Mouse (Mus musculus): ENCODE measurements around the gene Gsta4.
"Not testable (repeated sequence)": the region's sequence is repeated elsewhere in the genome, so short reads cannot be mapped to it uniquely, and the experiment has no call there.

The Gsta4 gene

DNA sequence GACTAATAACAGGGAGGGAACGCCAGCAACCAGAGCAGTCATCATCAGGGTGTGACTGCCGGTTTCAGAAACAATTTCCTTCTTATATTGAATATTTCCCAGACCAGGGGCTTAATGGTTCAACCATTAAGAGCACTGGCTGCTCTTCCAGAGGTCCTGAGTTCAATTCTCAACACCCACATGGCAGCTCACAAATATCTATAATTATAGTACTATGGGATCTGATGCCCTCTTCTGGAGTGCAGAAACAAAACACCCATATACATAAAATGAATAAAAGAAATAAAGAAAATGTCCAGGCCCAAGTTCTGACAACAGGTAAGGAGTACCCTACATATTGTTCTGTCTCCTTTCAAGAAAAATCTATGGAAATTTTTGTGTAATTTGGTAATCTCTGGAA is 3.5 kb upstream of the Gsta4 start:
- no peak for DNase-seq (ENCODE audit: low read depth)

DNA sequence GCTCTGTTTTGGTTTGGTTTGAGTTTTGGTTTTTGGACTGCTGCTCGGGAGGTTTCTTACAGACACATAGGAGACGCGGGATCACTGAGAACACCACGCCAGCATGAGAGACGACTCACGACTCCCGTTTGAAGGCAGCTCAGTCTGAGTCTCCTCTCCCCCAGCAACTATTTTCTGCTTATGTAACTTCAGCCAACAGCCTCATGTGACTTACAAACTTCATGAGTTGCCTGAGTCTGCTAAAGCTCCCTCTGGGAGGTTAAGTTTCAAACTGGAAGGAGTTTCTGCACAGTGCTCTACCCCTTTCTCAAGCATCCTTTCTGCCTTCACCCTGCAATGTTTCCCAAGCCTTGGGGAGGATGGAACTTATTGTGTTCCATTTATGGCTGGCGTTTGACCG is 3.1 kb downstream of the Gsta4 start:
- DNase-seq (ENCODE audit: low read depth): no peak

DNA sequence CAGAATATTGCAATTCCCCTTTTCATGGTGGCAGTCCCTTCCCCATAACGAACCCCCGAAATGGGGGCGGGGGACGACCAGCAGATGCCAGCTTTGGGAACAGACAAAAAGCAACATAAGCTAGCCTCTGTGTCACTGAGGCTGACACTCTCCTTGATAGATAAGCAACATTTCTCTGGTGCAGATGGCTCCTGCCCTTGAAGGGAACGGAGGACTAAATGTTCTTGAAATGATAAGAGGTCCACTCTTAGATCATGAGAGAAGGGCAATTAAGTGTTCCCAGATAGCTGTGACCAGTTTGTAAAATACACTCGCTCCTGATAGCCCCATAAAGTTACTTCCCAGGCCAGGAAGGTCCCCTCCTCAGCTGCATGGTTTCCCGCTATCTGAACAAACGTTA is 6.3 kb downstream of the Gsta4 start:
- peak; percentile 68 for DNase-seq (ENCODE audit: low read depth)

DNA sequence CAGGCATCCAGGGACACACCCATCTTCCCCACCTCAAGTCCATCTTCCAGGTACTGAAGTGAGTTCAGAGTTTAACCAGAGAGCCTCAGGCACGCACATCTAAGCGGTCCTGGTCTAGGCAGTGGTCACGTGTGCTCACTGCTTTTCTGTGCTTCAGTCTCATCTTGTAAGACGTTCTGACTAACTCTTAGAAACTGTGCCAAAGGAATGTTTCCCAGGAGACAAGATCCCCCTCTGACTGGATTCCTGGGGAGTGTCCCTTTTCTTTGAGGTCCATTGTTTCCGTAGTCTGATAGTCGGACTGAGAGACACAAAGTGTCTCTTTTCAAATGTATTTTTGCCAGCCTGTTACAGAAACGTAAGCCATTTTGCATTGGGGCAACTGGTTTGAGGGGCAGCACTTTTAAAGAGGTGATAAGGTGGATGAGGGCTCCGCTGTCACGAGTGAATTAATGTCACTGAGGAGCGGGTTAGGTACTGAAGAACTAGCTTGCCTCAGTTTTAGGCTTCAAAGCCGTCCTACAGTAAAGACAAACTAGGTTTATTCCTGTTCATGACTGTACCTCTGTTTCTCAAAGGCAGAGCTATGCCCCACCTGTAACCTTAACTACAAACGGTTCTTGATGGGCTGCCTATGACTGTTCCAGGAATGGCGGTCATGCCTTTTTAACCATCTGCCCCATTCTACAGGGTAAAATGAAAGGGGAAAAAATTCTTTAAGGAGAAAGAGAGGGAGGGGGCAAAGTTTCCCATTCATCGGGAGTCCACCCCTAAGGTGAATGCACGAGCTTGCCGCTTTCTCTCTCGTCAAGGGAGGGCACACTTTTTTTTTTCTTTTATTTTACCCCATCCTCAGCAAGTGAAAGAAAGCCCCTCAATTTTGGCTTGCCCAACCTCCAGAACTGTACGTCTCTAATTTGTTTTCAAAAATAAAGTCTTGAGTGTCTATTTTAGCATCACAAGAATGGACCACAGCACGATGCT is 8.4 kb downstream of the Gsta4 start:
- no peak for DNase-seq (ENCODE audit: low read depth)

DNA sequence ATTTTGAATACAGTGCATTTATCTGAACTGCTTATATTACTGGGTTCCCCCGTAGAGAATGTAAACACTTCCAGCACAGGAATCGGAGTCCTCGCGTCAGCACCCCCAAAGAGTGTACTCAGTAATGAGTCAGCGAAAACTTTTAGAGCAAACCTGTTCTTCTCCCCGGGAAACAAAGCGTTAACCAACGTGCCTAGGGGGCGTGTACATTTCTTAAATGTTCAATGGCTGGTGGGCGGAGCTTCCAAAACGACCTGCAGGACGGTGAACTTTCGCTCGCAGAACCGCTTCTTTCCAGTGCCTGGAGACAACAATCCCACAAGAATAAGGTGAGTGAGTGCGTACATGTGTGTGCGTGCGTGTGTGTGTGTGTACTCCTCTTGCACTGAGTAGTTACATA is 9.2 kb downstream of the Gsta4 start:
- DNase-seq (ENCODE audit: low read depth): peak; percentile 97

DNA sequence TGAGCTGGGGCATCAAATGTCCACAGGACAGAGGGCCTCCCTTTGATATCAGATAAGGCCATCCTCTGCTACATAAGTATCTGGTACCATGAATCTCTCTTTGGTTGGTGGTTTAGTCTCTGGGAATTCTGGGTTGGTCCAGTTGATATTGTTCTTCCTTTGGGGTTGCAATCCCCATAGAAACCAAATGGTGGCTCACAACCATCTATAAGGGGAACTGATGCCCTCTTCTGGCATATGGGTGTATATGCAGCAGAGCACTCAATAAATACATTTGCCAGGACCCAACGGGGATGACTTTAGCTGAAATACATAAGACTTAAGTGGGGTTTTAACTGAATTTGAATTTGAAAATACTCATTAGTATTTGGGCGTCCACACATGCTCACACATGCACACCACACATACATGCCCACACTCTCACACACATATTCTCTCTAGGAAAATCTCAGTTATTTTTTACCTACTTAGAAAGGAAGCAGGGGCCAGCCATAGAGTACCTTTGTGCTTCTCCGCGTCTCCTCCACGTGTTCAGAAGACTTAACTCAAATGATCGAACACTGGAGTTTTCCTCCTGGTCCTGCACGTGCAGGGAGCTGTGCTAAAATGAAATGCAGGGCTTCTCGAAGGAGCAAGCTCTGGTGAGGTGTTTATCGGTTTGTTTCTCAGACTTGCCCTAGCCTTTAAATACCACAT is 11.5 kb downstream of the Gsta4 start:
- DNase-seq (ENCODE audit: low read depth): peak; percentile 73

DNA sequence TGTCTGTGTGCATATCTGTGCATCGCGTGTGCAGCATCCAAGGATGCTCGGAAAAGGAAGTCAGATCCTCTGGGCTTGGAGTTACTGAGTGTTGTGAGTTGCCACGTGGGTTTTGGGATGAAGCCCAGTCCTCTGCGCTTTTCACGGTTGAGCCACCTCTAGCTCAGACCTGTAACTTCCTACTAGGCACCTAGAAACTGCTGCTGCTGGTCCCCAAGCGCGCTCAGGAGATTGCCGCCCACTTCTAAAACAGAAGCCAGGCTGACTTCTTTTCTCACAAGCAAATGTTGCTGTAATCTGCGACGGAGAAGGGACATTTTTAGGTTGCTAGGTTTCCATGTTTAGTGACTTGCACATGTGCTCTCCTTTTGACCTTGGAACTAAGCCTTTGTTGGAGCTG is 12.5 kb downstream of the Gsta4 start:
- no peak for DNase-seq (ENCODE audit: low read depth)

DNA sequence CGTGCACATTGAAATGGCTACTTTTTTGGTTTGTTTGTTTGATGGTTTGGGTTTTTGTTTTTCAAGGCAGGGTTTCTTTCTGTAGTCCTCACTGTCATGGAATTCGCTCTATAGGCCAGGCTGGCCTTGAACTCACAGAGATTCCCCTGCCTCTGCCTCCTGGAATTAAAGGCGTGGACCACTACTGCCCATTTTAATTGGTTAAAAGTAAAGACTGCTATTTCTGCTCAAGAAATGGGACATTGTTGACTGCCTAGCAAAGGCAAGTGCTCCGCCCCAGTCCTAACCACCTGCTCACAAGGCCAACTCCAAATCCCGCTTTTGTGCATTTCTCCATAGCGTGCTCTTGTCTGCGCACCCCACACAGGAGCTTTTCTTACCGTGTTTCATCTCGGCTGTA is 15.2 kb downstream of the Gsta4 start:
- DNase-seq (ENCODE audit: low read depth): no peak

DNA sequence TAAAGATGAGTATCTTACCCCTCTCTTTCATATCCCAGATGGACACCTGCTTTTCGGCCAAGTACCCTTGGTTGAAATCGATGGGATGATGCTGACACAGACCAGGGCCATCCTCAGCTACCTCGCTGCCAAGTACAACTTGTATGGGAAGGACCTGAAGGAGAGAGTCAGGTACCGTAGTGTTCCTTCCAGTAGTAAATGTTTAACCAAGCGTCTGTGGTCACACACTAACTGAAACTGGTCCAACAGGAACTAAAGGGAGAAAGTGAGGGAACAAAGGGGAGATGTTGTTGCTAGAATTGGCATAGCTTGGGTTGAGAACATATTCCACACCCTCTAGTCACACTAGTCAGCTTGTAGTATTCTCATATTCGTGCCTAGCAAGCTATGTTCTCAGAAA is 21.6 kb downstream of the Gsta4 start:
- DNase-seq (ENCODE audit: low read depth): no peak

DNA sequence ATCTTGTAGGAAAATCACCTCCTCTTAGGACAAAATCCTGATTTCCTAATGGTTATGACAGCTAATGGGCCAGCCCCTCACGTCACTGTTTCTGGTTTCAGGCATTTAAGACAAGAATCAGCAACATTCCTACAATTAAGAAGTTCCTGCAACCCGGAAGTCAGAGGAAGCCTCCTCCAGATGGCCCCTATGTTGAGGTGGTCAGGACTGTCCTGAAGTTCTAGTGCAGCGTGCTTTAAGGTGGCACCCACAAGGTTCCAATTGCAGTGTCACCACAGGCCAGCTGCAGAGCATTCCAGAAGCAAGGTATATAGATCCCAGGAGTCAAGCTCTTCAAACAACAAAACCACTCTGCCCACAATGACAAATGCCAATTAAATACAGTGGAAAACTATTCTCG is 26.4 kb downstream of the Gsta4 start:
- DNase-seq (ENCODE audit: low read depth): no peak

DNA sequence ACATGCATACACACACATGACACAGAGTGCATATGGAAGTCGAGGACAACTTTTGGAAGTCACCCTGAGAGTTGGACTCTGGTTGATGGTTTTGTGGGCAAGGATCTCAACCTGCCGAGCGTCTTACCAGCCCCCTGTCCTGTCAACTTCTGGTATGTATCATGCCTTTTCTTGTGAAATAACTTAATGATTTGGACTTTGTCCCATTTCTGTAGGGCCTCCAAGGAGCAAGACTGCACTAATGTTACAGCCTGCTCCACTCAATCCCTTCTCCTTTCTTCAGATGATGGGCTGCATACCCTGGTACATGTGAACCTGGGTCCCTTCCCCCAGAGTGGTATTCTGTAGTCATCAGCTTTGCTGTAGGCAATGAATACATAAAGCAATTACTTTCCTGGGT is 27.5 kb downstream of the Gsta4 start:
- no peak for DNase-seq (ENCODE audit: low read depth)

DNA sequence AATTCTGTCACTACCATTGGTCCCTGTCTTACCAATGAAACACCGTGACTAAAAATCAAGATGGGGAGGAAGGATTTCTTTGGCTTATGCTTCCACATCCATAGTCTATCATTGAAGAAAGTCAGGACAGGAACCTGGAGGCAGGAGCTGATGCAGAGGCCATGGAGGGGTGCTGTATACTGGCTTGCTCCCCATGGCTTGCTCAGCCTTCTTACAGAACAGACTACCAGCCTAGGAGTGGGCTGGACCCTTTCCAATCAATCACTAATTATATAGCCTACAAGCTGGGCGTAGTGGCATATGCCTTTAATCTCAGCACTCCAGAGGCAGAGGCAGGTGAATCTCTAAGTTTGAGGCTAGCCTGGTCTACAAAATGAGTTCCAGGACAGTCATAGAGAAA is 28.2 kb downstream of the Gsta4 start:
- no peak for DNase-seq (ENCODE audit: low read depth)

DNA sequence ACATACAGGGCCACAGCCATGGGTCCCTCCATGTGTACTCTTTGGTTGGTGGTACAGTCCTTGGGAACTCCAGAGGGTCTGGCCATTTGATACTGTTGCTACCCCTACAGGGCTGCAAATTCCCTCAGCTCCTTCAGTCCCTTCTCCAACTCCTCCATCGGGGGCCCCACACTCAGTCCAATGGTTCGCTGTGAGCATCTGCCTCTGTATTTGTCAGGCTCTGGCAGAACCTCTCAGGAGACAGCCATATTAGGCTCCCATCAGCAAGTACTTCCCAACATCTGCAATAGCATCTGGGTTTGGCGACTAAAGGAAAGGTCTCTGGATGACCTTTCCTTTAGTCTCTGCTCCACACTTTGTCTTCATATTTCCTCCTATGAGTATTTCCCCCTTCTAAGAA is 28.9 kb downstream of the Gsta4 start:
- DNase-seq (ENCODE audit: low read depth): no peak

DNA sequence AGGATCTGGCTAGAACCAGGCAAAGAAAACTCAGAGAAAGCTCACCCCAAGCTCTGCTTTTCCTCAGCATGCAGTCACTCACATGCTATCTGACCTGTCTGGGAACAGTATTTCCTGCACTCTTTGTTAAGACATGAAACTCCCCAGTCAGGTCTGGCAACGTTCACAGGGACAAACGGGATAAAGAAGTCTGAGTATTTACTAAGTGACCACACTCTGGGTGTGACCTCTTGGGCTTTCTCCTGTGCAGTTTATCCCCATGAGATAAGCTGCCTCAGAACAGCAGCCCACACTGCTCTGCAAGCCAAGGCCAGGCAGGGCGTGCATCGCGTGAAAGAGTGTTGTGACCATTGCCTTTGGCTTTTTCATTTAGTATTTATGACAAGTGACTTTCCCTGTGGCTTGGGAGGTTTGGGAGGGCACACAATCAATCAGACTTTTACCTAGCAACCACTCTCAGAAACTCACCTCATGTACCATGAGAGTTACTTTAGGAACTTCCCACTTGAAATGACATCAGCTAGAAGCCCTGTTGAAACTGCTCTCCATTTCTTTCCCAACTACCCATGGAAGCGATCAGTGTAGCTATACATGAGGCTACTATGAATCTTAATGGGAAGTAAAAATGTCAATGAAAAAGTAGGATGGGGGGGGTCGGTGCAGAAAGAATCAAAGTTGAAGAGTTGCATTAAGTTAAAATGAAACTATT is 29.9 kb downstream of the Gsta4 start:
- DNase-seq (ENCODE audit: low read depth): no peak

DNA sequence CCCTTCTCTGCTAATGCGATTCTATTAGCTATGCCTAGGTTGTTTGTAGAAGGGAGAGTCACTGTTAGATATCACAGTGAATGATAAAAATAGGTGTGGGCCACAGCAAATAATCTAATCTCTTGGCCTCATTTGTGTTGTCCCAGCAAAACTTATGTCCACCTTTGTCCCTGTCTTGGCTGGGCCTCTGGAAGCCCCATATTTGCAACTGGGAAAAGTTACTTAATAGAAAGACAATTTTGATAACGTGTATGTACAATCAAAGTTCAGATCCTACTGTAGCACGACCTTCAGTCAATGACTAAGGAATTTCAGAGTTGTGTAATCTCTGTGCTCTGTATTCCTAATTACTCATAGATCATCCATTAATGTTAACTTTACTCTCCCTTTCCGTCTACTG is 34.5 kb downstream of the Gsta4 start:
- no peak for DNase-seq (ENCODE audit: low read depth)

DNA sequence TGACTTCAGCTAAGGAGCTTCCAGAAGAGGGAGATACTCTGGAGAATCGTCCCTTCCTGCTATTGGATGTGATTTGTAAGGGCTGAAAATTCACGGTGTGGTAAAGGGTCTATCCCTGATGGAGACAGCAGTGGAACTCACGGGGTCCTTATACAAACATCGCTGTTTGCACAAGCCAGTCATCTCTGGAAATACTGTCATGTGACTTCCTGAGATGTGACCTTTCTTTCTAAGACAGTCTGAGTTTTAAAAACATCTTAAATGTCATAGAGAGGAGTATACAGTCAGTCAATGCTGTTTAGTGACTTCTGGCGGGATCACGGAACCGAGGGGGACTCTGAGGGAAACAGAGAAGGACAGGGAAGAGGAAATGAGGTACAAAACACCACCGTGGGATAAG is 40.0 kb downstream of the Gsta4 start:
- DNase-seq (ENCODE audit: low read depth): no peak

DNA sequence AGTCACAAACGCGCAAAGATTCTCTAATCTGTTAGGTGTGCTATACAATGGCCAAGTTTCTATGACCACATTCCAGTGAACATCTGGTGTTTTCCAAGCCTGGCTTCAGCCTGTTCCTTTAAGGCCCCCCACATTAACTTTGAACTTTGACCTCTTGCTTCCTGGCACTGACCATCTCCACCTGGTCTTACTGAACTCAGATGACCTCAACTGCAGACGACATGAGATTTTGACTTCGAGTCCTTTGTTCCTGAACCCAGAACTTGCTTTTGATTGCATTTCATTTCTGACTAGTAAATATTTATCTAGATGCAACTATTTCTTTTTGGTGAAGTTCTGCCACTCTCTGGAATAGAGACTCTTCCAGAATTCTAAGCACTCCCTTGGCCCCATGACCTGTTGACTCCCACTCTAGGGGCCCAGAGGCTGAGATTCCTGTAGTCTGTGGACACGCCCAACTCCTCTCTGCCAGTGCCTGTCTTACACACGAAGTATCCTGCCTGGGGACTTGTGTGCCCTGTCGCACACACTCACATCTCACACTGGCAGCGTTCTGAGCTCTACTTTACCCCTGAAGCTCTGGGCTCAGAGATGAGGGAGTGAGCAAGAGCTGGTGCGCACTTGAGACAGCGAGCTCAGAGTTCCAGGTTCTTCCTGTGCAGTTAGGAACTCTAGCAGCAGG is 40.8 kb downstream of the Gsta4 start:
- no peak for DNase-seq (ENCODE audit: low read depth)

DNA sequence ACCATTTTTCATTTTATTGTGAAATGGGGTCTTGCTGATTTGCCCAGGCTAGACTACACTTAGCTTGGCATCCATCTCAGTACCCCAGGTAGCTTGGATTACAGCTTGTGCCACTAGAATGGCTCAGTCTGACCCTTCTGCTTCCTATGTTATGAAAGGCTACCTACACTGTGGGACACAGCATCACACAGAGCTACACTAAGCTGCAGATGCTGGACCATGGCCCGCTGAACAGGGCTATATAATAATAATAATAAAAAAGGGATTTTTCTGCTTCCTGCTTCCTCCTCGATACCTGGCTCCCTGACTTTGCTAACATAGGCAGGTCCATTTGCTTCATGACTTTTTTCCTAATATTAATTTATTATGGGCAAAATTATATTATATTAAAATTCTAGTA is 41.8 kb downstream of the Gsta4 start:
- DNase-seq (ENCODE audit: low read depth): no peak

DNA sequence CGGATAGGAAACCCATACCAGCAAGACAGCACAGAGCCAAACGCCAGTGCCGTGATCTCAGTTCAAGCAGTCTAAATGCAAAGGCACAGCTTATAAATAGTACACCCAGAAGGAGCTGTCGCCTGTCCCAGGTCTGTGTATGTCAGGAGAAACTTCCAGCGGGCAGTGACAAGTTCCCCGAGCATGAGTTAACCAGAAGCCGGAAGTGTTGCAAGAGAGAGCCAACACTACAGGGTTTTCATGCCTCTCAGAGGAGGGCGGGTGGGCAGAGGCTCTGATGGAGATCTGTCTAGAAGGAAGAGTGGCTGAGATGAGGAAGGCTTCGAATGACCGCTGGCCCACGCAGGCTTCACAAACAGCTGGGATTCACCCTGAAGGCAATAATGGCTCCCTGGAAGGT is 42.7 kb downstream of the Gsta4 start:
- no peak for DNase-seq (ENCODE audit: low read depth)

DNA sequence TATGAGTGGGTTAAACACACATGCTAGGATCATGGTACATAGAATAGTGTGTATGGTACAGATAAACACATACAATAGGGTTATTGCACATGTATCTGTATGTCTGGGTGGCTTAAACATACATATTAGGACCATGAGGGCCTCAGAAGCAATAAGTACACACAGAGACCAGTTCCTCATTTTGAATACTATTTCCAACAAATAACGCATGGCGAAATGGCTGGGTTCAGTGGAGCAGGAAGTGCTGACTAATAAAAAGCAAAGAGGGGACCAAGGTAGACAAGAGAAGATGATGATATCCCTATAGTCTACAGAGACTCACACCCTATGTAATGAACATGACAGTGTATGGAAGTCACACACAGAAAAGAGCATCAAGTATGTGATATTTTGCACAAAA is 45.5 kb downstream of the Gsta4 start:
- no peak for DNase-seq (ENCODE audit: low read depth)

DNA sequence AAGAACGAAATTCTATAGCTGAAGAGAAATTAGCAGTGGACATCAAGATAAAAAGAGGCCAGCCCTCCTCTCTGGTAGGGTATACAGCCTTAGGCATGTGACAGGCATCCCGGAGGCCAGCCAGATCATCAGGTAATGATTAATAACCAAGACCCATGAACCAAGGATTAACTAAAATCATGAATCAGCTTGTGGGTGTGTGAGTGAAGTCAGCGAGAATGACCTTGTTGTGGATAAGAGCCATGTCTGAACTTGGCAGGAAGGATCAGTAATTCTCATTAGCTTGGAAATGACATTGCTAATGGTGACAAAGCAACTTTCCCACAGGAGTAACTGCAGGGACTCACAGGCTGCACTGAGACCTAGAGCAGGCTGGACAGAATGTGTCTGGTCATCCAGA is 47.1 kb downstream of the Gsta4 start:
- not testable (repeated sequence) for DNase-seq (ENCODE audit: low read depth)

DNA sequence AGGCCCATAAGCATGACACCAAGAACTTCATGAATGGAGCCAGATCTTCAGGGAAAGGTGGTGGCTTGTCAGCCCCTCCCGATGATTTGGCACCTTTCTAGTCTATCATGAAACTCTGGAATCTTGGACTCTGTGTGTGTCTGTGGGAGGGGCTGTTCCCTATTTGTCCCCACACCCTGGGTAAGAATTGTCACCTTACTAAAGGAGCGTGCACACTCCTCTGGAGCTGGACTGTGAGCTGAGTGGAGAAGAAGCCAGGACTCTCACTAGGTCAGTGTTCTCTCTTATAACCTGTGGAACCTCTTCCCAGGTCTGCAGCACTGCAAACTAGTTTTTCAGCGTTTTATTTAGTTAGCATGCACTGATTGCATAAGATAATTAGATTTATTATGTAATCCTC is 47.9 kb downstream of the Gsta4 start, which contains the start of gene Gsta1:
Gene Gsta1, plus strand, starts transcription at position 196 of the 400 bp plus-strand sequence.
- DNase-seq (ENCODE audit: low read depth): not testable (repeated sequence)

Measured in c-Kit-positive CD71-positive TER-119-negative erythroid progenitor cells, embryonic 14.5 days (primary cell).